Mouse (Mus musculus): ENCODE data around the gene Vcp.

The Vcp gene

DNA sequence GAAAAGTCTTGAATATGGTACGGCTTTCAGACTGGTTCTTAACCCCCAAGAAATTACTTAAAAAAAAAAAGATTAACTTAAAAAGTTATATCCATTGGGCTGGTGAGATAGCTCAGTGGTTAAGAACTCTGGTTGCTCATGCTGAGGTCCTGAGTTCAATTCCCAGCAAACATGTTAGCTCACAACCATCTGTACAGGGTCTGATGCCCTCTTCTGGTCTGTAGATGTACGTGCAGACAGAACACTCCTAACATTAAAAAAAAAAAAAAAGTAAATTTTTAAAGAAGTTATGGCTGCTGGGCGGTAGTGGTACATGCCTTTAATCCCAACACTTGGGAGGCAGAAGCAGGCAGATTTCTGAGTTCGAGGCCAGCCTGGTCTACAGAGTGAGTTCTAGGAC, 22.2 kb downstream of the Vcp start:
- DNase-seq (ENCODE audit: extremely low read depth, insufficient read length, low spot score), result no peak

- no peak for DNase-seq (ENCODE audit: extremely low read depth, insufficient read length, low spot score)
Observed at GRCm38 (mm10) chr4:42973868-42974267, 26.4 kb downstream of the Vcp start.

- no peak for DNase-seq (ENCODE audit: extremely low read depth, insufficient read length, low spot score)
Observed at GRCm38 (mm10) chr4:42972952-42973351, 27.4 kb downstream of the Vcp start.

GRCm38 (mm10) chr4:42969304-42969703, 31.0 kb downstream of the Vcp start, which contains the start of gene 1700022I11Rik:
Gene 1700022I11Rik (plus strand): TSS chr4:42969604.
- no peak for DNase-seq (ENCODE audit: extremely low read depth, insufficient read length, low spot score)

DNA sequence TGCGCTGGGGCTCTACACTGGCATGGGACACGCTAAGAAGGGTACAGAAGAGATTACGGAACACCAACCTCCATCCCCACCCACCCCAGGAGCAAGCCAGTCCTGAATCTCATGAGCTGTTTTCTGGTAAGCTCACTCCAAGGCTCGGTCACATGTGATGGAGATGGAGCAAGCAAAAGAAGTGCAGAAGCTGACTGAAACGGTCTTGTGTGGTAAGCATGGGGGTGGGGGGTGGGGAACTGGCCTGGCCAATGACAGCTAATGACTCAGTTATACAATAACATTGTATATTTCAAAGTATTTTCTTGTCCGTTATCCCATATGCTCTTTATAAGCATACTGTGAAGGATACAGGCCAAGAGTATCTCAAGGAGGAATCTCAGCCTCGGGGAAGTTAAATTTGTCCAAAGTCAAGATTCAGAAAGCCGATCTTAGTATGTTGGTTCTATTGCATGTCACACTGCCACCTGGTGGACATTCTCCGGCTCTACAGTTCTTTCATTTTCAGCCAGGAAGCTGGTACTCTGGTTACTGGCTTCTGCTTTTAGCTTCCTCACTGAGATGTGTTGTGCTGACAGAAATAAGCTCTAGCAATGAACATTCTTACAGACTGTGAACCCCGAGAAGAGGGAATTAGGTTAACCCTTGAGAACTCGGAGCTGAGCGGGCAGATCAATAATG, 35.1 kb downstream of the Vcp start:
- no peak for DNase-seq (ENCODE audit: extremely low read depth, insufficient read length, low spot score)

GRCm38 (mm10) chr4:42963480-42963879, 36.8 kb downstream of the Vcp start:
- DNase-seq (ENCODE audit: extremely low read depth, insufficient read length, low spot score), result no peak

DNA sequence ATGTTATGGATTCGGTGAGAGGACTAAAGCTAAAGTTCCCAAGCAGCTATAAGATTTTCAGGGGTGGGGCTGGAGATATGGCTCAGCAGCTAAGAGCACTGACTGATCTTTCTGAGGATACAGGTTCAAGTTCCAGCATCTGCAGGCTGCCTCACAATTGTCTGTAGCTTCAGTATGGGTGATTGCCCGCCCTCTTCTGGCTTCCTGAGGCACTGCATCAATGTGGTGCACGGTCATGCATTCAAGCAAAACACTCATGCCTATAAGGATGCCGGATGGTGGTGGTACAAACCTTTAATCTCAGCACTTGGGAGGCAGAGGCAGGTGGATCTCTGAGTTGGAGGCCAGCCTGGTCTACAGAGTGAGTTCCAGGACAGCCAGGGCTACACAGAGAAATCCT, 38.7 kb downstream of the Vcp start:
- DNase-seq (ENCODE audit: extremely low read depth, insufficient read length, low spot score), result no peak

DNA sequence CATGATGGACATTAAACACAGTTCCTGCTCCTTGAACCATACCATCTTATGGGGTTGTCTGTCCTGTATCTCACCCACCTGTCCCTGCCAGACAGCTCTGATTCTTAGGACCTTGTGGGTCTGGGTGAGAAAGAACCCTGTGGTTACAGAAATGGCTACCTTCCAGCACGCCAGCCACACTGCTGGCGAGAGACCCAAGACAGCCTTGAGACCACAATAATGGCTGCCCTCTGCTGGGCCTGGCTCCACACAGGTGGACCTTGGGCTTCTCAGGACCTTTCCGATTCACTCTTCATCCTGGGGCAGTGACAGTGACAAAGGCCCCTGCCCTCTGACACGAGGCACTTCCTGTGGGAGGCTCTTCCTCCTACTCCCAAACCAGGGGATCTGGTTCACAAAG, 40.9 kb downstream of the Vcp start:
- no peak for DNase-seq (ENCODE audit: extremely low read depth, insufficient read length, low spot score)

DNA sequence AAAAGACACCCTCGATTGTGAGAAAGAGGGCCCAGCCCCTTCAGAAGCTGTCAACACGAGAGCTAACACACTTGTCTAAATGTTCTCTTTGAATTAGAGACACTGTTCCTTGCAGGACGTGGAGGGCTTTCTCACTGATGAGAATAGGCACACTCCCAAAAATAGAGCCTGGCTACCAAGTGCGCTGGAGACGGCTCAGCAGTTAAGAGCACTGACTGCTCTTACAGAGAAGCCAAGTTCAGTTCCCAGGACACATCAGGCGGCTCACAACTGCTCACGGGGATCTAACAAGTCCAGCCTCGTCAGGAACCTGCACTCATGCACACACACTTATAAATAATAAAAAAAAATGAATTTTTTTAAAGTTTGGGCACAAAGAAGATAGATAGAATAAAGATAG, 41.4 kb downstream of the Vcp start:
- DNase-seq (ENCODE audit: extremely low read depth, insufficient read length, low spot score), result no peak

DNA sequence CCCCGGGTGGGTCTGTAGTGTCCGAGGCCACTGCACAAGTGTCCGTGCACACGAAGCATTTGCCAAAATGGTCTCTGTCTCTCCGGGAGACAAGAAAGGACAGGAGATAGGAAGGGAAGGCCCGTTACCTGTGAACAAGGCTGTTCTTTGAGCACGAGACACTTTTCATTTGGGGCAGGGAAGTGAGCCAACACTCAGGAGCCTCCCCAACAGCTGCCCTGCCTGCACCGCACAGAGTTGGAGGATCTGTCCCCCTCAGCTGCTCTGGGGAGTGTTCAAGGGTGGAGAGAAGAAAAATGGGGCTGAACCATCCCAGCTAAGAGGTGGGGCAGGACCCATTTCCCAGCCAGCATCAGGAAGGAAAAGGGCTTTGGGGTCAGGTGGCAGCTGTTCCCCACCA, 42.3 kb downstream of the Vcp start:
- no peak for DNase-seq (ENCODE audit: extremely low read depth, insufficient read length, low spot score)

DNA sequence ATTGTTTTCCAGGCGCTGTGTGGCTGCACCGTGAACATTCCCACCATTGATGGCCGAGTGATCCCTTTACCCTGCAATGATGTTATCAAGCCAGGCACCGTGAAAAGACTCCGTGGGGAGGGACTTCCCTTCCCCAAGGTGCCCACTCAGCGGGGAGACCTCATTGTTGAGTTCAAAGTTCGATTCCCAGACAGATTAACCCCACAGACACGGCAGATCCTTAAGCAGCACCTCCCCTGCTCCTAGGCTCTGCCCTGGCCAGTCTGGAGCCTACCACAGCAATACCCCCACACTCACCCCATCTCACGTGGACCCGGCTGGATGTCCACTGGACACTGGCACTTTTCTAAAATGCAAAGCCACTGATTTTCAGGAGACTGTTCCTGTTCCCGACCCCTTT, 43.0 kb downstream of the Vcp start:
- no peak for DNase-seq (ENCODE audit: extremely low read depth, insufficient read length, low spot score)

DNA sequence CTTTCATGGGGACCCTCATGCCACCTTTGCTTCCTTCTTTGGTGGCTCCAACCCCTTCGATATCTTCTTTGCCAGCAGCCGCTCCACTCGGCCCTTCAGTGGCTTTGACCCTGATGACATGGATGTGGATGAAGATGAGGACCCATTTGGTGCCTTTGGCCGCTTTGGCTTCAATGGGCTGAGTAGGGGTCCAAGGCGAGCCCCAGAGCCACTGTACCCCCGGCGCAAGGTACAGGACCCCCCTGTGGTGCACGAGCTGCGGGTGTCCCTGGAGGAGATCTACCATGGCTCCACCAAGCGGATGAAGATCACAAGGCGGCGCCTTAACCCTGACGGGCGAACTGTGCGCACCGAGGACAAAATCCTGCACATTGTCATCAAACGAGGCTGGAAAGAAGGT, 43.7 kb downstream of the Vcp start:
- DNase-seq (ENCODE audit: extremely low read depth, insufficient read length, low spot score), result no peak

DNA sequence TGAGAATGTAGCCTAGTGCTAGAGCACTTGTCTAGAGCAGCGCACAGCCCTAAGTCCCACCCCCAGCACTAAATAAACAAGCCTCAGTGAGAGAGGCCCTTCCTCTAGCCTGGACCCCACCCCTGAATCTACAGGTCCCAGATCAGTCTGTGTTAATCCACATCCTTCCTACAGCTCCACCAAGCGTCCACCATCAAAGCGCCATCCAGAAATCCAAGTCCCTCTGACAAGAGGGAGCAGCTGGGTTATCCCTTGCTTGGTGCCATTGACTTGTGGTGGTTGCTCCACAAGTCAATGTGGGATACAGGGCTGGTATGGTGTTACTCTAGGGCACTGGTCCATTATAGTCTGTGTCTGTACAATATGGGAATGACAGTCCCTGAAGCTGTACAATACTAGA, 45.1 kb downstream of the Vcp start:
- DNase-seq (ENCODE audit: extremely low read depth, insufficient read length, low spot score), result no peak

DNA sequence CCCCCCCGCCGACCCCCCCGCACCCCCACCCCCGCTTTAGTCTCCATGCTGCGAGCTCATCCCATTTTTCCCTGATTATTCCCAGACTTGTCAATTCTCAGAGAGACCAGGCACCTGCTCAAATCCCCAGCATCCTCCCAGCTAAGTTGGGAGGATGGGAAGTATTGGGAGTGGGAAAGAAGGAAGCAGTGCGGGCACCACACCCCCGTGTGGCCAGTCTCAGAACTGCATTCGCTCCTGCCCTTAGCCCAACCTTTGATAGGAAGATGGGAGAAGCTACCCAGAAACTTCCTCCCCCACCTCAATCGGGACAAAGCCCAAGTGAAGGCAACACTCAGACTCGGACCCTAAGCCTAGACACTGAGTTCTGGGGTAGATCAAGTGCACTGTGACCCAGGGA, 46.0 kb downstream of the Vcp start:
- DNase-seq (ENCODE audit: extremely low read depth, insufficient read length, low spot score), result peak; percentile 45

DNA sequence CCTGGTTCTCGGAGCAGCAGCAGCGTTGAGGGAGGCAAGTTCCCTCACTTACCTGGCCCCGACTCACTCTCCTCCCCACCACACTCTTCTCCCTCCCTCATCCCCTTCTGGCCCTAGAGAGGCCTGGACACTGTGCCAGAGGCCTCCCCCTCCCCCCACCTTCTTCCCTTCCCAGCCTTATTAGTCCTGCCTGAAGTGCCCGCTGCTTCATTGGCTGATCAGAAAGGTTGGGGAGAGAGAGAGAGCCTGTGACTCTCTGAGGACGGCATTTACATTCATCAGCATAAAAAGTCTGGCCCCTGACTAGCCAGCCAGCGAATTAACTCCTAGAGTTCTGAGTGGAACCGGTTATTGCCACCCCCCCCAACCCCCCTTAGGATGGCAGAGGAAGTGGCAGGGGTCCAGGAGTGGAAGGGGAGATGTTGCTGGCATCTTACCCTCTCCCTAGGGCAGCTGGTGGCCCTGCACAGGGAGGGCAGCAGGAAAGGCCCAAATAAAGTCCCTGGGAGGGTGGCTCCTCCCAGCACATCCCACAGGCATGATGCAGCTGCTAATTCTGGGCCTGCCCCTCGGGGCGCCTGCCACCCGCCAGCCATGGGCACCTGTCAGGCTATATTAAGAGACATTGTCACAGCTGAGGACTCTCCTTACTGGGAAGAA, 46.7 kb downstream of the Vcp start:
- DNase-seq (ENCODE audit: extremely low read depth, insufficient read length, low spot score), result no peak

DNA sequence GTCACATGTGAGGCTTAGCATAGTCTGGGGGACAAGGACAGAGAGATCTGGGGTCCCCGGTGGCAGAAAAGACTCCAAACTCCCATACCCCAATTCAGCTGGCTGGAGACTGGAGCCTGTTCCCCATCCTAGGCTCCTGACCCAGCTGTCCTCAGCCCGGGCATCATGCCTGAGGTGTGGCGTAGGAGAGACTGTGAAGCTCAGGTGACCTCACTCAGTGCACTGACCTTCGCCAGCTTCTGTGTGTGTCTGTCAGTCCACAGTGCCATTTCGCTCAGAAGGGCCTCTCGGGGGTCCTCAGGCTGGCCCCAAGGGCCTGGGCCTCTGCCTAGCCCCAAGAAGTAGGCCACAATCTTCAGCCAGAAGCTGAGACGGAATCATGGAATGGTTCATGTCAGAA, 47.7 kb downstream of the Vcp start:
- DNase-seq (ENCODE audit: extremely low read depth, insufficient read length, low spot score), result no peak

- DNase-seq (ENCODE audit: extremely low read depth, insufficient read length, low spot score), result no peak
Observed at GRCm38 (mm10) chr4:42951206-42952195, 48.8 kb downstream of the Vcp start.

DNA sequence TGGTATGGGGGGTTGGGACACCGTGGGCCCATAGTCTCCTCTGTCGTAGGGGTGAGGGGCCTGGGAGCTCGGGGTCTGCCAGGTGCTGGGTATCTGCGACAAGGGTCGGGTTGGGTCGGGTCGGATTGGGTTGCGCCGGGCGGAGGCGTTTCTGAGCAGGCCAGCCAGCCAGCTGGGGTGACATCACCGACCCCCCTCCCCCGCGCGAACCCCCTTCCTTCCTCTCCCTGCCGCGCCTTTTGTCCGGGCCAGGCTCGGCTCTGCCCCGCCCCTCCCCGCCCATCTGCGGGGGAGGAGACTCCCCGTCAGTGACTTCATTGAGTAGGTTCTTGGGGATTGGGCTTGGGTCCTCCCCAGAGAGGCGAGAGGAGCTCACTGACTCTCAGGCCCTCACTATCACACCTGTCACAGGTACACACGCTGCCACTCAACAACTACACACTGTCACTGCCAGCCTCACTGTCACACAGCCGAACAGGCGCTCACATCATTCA, 50.2 kb downstream of the Vcp start:
- DNase-seq (ENCODE audit: extremely low read depth, insufficient read length, low spot score), result peak; percentile 89

- DNase-seq (ENCODE audit: extremely low read depth, insufficient read length, low spot score), result peak; percentile 99
Observed at GRCm38 (mm10) chr4:42949676-42950051, 50.6 kb downstream of the Vcp start, which contains the start of gene Dnajb5. Gene Dnajb5 (plus strand): TSS chr4:42949814.

DNA sequence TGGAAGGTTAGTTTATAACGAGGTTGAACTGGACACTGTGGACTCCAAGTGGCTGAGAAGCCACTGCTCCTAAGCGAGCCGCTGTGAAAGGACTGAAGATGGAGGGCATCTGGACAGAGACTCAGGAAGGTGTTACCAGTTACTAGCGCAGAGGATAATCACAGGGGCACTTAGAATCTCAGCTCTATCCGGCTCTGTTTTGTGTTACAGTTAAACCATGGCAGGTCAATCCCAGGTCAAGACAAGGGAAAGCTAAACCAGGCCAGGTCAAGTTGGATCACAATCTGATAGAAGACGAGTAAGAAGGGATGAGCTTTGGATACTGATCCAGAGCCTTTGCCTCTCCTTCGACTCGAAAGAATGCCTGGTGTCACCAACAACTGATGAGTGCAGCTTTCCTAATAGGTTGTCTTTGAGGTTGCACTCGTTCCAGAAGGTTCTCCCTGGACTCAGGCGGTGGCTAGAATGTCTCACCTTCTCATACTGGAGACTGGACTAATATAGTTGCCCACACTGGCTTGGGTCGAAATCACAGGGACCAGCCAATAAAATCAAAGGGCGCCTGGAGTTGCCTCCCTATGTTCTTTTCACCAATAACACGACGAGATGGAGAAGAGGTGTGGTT, 51.1 kb downstream of the Vcp start:
- no peak for DNase-seq (ENCODE audit: extremely low read depth, insufficient read length, low spot score)

GRCm38 (mm10) chr4:42948527-42948926, 51.8 kb downstream of the Vcp start:
- no peak for DNase-seq (ENCODE audit: extremely low read depth, insufficient read length, low spot score)

Measured in 3134 (cell line).